Mouse (Mus musculus) lung, embryonic 14.5 days (tissue): ENCODE measurements at regions not wholly inside any gene's neighbourhood (a gene's known extent, or its start where the extent isn't known, plus 50 kb on each side); places are given as distances from the start of the nearest gene placed in this dataset.
A peak's percentile ranks its signal among the peaks of the same experiment; 100 is the strongest.

Source experiments
- ATAC-seq: fragments of 200-750 bp; cut with Nextera tagmentation; 2 replicates; pipeline ENCODE4 v1.8.0; 2017; ENCODE audit warnings: mild to moderate bottlenecking, moderate TSS enrichment, moderate library complexity; ENCODE audit not compliant: insufficient read depth
- DNase-seq: peaks from one replicate; pipeline ENCODE4 v3.0.0-alpha.2; 2015
- H3K27ac ChIP-seq: fragments of 300-500 bp; sonication (generic); 2 replicates; pipeline ENCODE4 v1.5.1; 2014; ENCODE audit warnings: low read depth, mild to moderate bottlenecking, moderate library complexity
- H3K27me3 ChIP-seq: fragments of 300-500 bp; sonication (generic); 2 replicates; pipeline ENCODE4 v1.6.1; 2014; ENCODE audit warnings: low read length, control low read depth; ENCODE audit not compliant: insufficient read depth
- H3K36me3 ChIP-seq: fragments of 300-500 bp; sonication (generic); 2 replicates; pipeline ENCODE4 v1.6.1; 2014; ENCODE audit warnings: control low read depth; ENCODE audit not compliant: insufficient read depth
- H3K4me1 ChIP-seq: fragments of 300-500 bp; sonication (generic); 2 replicates; pipeline ENCODE4 v1.6.1; 2014; ENCODE audit warnings: antibody characterized with exemption, control low read depth; ENCODE audit not compliant: insufficient read depth
- H3K4me2 ChIP-seq: fragments of 300-500 bp; sonication (generic); 2 replicates; pipeline ENCODE4 v1.6.1; 2014; ENCODE audit warnings: mild to moderate bottlenecking
- H3K4me3 ChIP-seq: fragments of 300-500 bp; sonication (generic); 2 replicates; pipeline ENCODE4 v1.5.1; 2014; ENCODE audit warnings: low read depth, low read length
- H3K9ac ChIP-seq: fragments of 300-500 bp; sonication (generic); 2 replicates; pipeline ENCODE4 v1.6.1; 2014
- H3K9me3 ChIP-seq: fragments of 300-500 bp; sonication (generic); 2 replicates; pipeline ENCODE4 v1.6.1; 2016; ENCODE audit warnings: low read depth, low read length, control low read depth
- CTCF ChIP-seq: IDR thresholded peaks from 2 replicates; pipeline ENCODE4 v1.5.1; 2016; ENCODE audit warnings: antibody characterized with exemption, low read depth
- WGBS: fragments of 180-500 bp; shearing (Covaris S2); extraction: QIAGEN DNeasy Blood & Tissue Kit; methylation state at CpG from one replicate; pipeline ENCODE4 v1.1.7; 2014; 5-methylcytosine and 5-hydroxymethylcytosine counted together

DNA sequence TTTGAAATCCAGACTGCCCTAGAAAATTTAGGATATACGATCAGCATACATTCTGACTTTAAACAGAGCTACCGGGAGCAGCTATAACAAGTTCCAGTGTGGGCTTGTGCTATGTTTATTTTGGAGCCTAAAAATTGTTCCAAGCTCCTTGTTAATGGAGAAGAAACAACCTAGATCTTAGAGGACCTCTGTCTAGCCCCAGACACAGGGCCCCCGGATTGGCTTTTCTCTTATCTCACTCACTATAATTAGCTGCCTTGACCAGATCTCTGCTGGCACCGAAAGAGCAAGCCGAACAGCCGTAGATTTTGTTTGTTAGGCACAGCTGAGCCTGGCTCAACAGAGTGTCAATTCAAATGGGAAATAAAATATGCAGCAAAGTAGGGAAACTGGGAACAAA lies 50.1 kb upstream of the Herpud2 start:
- Histone ChIP-seq H3K36me3 (no peaks in the 10 kb centered on the region), H3K9me3 (no peaks in the 10 kb centered on the region), H3K4me1 (peaks cover 8% of the 10 kb centered on the region; the same call in 1 of the 2 replicates), H3K27ac (peak overlapping the region; percentile 63), H3K9ac (no peak overlapping the region), H3K27me3 (no peaks in the 10 kb centered on the region), H3K4me3 (no peak overlapping the region), H3K4me2 (peak overlapping the region; percentile 22; the same call in 1 of the 2 replicates)
- DNase-seq, result peak; percentile 52
- ATAC-seq, result peak; percentile 57; the same call in 1 of the 2 replicates
- no peak for TF ChIP-seq CTCF
- WGBS, result 9% methylated on average over 6 of the region's 6 CpGs
